Mouse (Mus musculus) granulocyte monocyte progenitor cell, adult 5-6 weeks (primary cell): Measurements from ENCODE around the gene Ube2q1. TPM values are rescaled to one million over a fixed set of nuclear protein-coding genes. Genes with fewer than 3 reads are reported as not detected.
"Not testable (repeated sequence)": the region's sequence is repeated elsewhere in the genome, so short reads cannot be mapped to it uniquely, and the experiment has no call there.

Source experiments
- ATAC-seq: replicated peaks from 2 replicates; pipeline ENCODE4 v1.8.0; 2016; ENCODE audit warnings: mild to moderate bottlenecking, moderate TSS enrichment, inconsistent platforms; ENCODE audit not compliant: poor library complexity, severe bottlenecking
- total RNA-seq, 2 experiments: library from RNA; stranded (forward) in 1 of 2; stranded (reverse) in 1 of 2; fragments of 200-712, 200-1000 nt in 1 of 2; fragments of >200 nt in 1 of 2; fragmentation: Nextera tagmentation in 1 of 2; gene quantifications; 2 replicates each; pipeline ENCODE4 v1.2.3; 2014 to 2017

The Ube2q1 gene
- total RNA-seq, 2 experiments from 2014 or later: 110 to 123 TPM

- ATAC-seq: peak; percentile 92
Observed at GRCm38 (mm10) chr3:89784991-89785753, 11.8 kb downstream of the Ube2q1 start.

- no peak for ATAC-seq
Observed at GRCm38 (mm10) chr3:89786275-89786674, 12.9 kb downstream of the Ube2q1 start.

GRCm38 (mm10) chr3:89788680-89789352 is 15.4 kb downstream of the Ube2q1 start:
- ATAC-seq: no peak

- no peak for ATAC-seq
Observed at GRCm38 (mm10) chr3:89794616-89795015, 21.2 kb downstream of the Ube2q1 start.

GRCm38 (mm10) chr3:89795746-89796145 is 22.3 kb downstream of the Ube2q1 start:
- ATAC-seq: 0 out of 2 replicates have a peak, but pooled peaks have one; percentile 10

- peak; percentile 99 for ATAC-seq
Observed at GRCm38 (mm10) chr3:89796358-89796757, 22.9 kb downstream of the Ube2q1 start.

- no peak for ATAC-seq
Observed at GRCm38 (mm10) chr3:89798518-89798917, 25.1 kb downstream of the Ube2q1 start.

GRCm38 (mm10) chr3:89799476-89799875 is 26.1 kb downstream of the Ube2q1 start:
- no peak for ATAC-seq

- ATAC-seq: not testable (repeated sequence)
Observed at GRCm38 (mm10) chr3:89800078-89800477, 26.7 kb downstream of the Ube2q1 start.

- no peak for ATAC-seq
Observed at GRCm38 (mm10) chr3:89800774-89801506, 27.5 kb downstream of the Ube2q1 start.

GRCm38 (mm10) chr3:89801507-89801847 is 28.1 kb downstream of the Ube2q1 start:
- ATAC-seq: peak; percentile 63

GRCm38 (mm10) chr3:89802876-89803275 is 29.5 kb downstream of the Ube2q1 start:
- ATAC-seq: no peak

- no peak for ATAC-seq
Observed at GRCm38 (mm10) chr3:89805179-89805578, 31.8 kb downstream of the Ube2q1 start.

- peak; percentile 50 for ATAC-seq
Observed at GRCm38 (mm10) chr3:89806751-89807150, 33.3 kb downstream of the Ube2q1 start.

GRCm38 (mm10) chr3:89807171-89807570 is 33.8 kb downstream of the Ube2q1 start:
- ATAC-seq: no peak

GRCm38 (mm10) chr3:89807881-89808280 is 34.5 kb downstream of the Ube2q1 start:
- no peak for ATAC-seq

- no peak for ATAC-seq
Observed at GRCm38 (mm10) chr3:89808638-89809037, 35.2 kb downstream of the Ube2q1 start.

GRCm38 (mm10) chr3:89810841-89811240 is 37.4 kb downstream of the Ube2q1 start:
- no peak for ATAC-seq

GRCm38 (mm10) chr3:89812166-89812565 is 38.8 kb downstream of the Ube2q1 start:
- ATAC-seq: no peak

GRCm38 (mm10) chr3:89814051-89814450 is 40.6 kb downstream of the Ube2q1 start:
- ATAC-seq: no peak

GRCm38 (mm10) chr3:89817056-89817455 is 43.6 kb downstream of the Ube2q1 start:
- peak; percentile 50; the same call in 1 of the 2 replicates for ATAC-seq
